Mouse (Mus musculus) heart, embryonic 16.5 days (tissue): ENCODE results near the gene Stkld1. TPM values are rescaled to one million over a fixed set of nuclear protein-coding genes. Genes with fewer than 3 reads are reported as not detected.
A peak's percentile ranks its signal among the peaks of the same experiment; 100 is the strongest.

Experiments used
- ATAC-seq: fragments of 200-750 bp; cut with Nextera tagmentation; replicated peaks from 2 replicates; pipeline ENCODE4 v1.8.0; 2017; ENCODE audit warnings: moderate number of reproducible peaks; ENCODE audit not compliant: insufficient read depth, low FRiP score; ENCODE audit errors: extremely low read depth
- H3K27ac ChIP-seq: fragments of 300-500 bp; sonication (generic); 2 replicates; pipeline ENCODE4 v1.5.1; 2014; ENCODE audit warnings: mild to moderate bottlenecking, low read length, control low read depth, moderate library complexity
- H3K27me3 ChIP-seq: fragments of 300-500 bp; sonication (generic); 2 replicates; pipeline ENCODE4 v1.6.1; 2014; ENCODE audit warnings: low read length, mixed read lengths; ENCODE audit not compliant: control insufficient read depth, insufficient read depth
- H3K36me3 ChIP-seq: fragments of 300-500 bp; sonication (generic); 2 replicates; pipeline ENCODE4 v1.6.1; 2014; ENCODE audit not compliant: control insufficient read depth, insufficient read depth
- H3K4me1 ChIP-seq: fragments of 300-500 bp; sonication (generic); 2 replicates; pipeline ENCODE4 v1.6.1; 2014; ENCODE audit warnings: low read length, mixed read lengths; ENCODE audit not compliant: control insufficient read depth, insufficient read depth
- H3K4me2 ChIP-seq: fragments of 300-500 bp; sonication (generic); 2 replicates; pipeline ENCODE4 v1.6.1; 2014; ENCODE audit warnings: low read depth, mild to moderate bottlenecking, control low read depth, low read length
- H3K4me3 ChIP-seq: fragments of 300-500 bp; sonication (generic); 2 replicates; pipeline ENCODE4 v1.5.1; 2014; ENCODE audit warnings: mild to moderate bottlenecking, control low read depth, low read length
- H3K9ac ChIP-seq: fragments of 300-500 bp; sonication (generic); 2 replicates; pipeline ENCODE4 v1.6.1; 2014; ENCODE audit warnings: low read length, control low read depth
- H3K9me3 ChIP-seq: fragments of 300-500 bp; sonication (generic); replicated peaks from 2 replicates; pipeline ENCODE4 v1.6.1; 2016; ENCODE audit warnings: low read length; ENCODE audit not compliant: control insufficient read depth
- WGBS: fragments of 180-500 bp; shearing (Covaris S2); extraction: QIAGEN DNeasy Blood & Tissue Kit; methylation state at CpG from one replicate; pipeline ENCODE4 v1.1.7; 2014; 5-methylcytosine and 5-hydroxymethylcytosine counted together
- polyA plus RNA-seq: library from polyadenylated mRNA; unstranded; fragments of >200 nt; fragmentation: Nextera tagmentation; extraction: Ambion mirVana; gene quantifications from 2 replicates; pipeline ENCODE4 v1.2.1, GENCODE M21; 2015

The Stkld1 gene
- polyA plus RNA-seq, 1 experiment from 2014 or later: 0.38 TPM

DNA sequence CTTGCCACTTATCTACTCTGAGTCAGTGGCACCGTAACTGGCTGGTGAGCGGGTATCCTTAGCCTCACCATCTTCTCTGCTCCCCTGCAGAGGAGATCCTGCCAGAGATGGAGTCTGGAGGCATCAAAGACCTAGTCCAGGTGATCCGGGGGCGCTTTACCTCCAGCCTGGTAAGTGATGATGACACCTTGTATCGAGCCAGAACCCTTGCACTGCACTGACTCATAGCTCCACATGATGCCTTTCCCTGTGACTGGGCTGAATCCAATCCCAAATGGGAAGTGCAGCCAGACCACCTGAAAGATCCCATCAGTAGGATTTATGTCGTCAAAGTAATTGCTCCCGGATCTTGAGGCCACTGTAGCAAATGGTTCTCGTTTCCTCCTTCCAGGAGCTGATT, 19.0 kb downstream of the Stkld1 start:
- H3K9me3 ChIP-seq: no peaks in the 10 kb centered on the region
- H3K36me3 ChIP-seq: peaks cover 43% of the 10 kb centered on the region
- H3K9ac ChIP-seq: no peak overlapping the region
- no peaks in the 10 kb centered on the region for H3K4me1 ChIP-seq
- H3K27ac ChIP-seq: no peak overlapping the region
- no peak overlapping the region for H3K4me2 ChIP-seq
- ATAC-seq: no peak
- H3K4me3 ChIP-seq: no peak overlapping the region
- no peaks in the 10 kb centered on the region for H3K27me3 ChIP-seq
- 85% methylated on average over 8 of the region's 8 CpGs for WGBS

DNA sequence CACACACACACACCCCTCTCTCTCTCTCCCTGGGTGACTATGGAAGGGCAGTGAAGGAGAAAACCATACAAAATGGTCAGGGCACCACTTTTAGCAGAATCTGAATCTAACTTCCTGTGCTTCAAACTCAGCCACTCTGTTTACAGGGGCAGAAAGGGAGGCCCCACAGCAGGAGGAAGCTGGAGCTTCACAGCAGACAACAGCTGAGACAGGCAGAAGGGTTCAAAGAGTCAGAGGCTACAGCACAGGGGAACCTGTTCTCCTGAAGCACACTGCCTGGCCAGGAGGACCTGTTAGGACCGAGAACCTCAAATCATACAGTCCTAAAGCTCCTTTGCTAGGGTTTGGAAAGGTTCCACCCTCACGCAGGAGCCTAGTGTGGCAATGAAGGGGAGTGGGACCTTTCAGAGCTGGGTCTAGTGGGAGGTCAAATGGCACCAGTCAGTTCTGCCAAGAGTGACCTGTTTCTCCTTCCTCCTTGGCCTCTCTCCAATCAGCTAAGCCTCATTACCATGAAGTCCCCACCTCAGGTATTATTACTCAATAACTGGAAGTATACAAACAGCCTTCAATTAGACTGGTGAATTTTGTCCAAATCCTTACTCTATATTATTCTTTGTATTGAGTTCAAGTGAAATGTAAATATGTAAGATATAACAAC, 21.0 kb downstream of the Stkld1 start:
- H3K36me3 ChIP-seq: peaks cover 54% of the 10 kb centered on the region

DNA sequence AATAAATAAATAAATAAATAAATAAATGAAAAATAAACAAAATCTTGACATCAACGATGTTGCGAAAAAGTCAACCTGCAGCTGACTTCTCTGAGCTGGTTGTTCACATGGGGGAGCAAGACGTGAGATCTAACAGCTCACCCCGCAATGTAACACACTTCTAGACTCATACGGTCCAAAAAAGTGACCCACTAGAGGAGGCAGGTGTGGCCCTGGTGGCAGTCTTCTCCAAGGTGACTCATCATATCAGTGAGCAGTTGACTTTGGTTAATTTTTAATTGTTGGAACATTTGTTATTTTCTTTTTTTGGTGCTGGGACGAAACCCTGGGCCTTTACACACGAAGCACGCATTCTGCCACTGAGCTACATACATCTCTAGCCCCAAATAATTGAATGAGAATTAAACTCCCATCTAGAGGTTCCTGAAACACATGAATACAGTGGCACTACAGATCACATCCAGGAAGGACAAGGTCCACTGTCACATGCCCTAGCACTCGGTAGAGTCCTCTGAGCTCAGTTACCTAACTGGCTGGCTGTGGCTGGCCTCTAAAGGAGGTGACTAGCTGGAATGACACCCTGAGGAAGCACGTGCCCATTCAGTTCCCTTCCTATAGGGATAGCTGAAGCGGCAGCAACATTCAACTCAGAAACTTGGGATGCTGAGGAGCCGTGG, 23.1 kb downstream of the Stkld1 start:
- peaks cover 3% of the 10 kb centered on the region for H3K4me1 ChIP-seq
- H3K9ac ChIP-seq: no peak overlapping the region
- no peak overlapping the region for H3K4me2 ChIP-seq
- H3K9me3 ChIP-seq: no peaks in the 10 kb centered on the region
- WGBS: 93% methylated on average over 12 of the region's 12 CpGs
- no peak for ATAC-seq
- peaks cover 62% of the 10 kb centered on the region for H3K36me3 ChIP-seq
- H3K4me3 ChIP-seq: no peak overlapping the region
- H3K27ac ChIP-seq: no peak overlapping the region
- no peaks in the 10 kb centered on the region for H3K27me3 ChIP-seq

More for the DNA sequence above, 21.0 kb downstream of the Stkld1 start:
- no peaks in the 10 kb centered on the region for H3K9me3 ChIP-seq
- no peaks in the 10 kb centered on the region for H3K4me1 ChIP-seq
- no peak for ATAC-seq
- no peaks in the 10 kb centered on the region for H3K27me3 ChIP-seq
- no peak overlapping the region for H3K27ac ChIP-seq
- no peak overlapping the region for H3K4me3 ChIP-seq
- 89% methylated on average over 2 of the region's 2 CpGs for WGBS
- no peak overlapping the region for H3K4me2 ChIP-seq
- H3K9ac ChIP-seq: no peak overlapping the region

DNA sequence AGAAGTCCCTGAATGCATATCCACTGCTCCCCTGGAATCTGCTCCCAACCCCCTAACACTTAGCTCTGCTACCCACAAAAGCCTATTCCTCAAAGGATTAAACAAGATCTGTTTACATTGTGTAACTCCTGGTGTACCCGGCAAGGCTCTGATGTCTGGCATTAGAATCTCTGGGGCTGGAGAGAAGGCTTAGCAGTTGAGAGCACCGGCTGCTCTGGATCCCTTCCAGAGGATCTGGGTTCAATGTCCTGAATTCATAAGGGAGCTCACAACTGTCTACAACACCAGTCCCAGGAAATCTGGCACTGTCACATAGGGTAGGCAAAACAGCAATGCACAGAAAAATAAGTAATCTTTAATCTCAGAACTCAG, 23.6 kb downstream of the Stkld1 start:
- peaks cover 5% of the 10 kb centered on the region for H3K4me1 ChIP-seq
- H3K27ac ChIP-seq: no peak overlapping the region
- H3K4me2 ChIP-seq: no peak overlapping the region
- WGBS: 90% methylated on average over 2 of the region's 2 CpGs
- no peak overlapping the region for H3K4me3 ChIP-seq
- no peaks in the 10 kb centered on the region for H3K27me3 ChIP-seq
- no peak for ATAC-seq
- H3K9me3 ChIP-seq: no peaks in the 10 kb centered on the region
- H3K36me3 ChIP-seq: peaks cover 62% of the 10 kb centered on the region
- H3K9ac ChIP-seq: no peak overlapping the region

DNA sequence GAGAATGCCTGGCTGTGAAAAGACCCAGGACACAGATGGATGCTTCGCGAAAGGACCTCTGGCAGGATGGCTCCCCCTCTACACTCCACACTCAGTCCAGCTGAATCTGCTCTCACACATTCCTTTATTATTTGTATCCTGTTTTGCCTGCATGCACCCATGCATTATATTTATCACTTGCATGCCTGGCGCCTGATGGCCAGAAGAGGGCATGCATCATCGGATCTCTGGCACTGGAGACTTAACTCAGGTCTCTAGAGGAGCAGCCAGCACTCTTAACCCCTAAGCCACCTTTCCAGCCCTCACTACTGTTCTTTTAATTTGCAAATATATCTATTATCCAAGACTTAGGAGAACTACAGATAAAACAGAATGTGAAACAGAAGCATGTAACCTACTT, 26.9 kb downstream of the Stkld1 start:
- Histone ChIP-seq H3K4me1 (peaks cover 17% of the 10 kb centered on the region), H3K4me2 (no peak overlapping the region), H3K9me3 (no peaks in the 10 kb centered on the region), H3K9ac (no peak overlapping the region), H3K4me3 (no peak overlapping the region), H3K27me3 (no peaks in the 10 kb centered on the region), H3K27ac (no peak overlapping the region), H3K36me3 (peaks cover 39% of the 10 kb centered on the region)
- ATAC-seq: no peak
- WGBS: 74% methylated on average over 4 of the region's 4 CpGs

DNA sequence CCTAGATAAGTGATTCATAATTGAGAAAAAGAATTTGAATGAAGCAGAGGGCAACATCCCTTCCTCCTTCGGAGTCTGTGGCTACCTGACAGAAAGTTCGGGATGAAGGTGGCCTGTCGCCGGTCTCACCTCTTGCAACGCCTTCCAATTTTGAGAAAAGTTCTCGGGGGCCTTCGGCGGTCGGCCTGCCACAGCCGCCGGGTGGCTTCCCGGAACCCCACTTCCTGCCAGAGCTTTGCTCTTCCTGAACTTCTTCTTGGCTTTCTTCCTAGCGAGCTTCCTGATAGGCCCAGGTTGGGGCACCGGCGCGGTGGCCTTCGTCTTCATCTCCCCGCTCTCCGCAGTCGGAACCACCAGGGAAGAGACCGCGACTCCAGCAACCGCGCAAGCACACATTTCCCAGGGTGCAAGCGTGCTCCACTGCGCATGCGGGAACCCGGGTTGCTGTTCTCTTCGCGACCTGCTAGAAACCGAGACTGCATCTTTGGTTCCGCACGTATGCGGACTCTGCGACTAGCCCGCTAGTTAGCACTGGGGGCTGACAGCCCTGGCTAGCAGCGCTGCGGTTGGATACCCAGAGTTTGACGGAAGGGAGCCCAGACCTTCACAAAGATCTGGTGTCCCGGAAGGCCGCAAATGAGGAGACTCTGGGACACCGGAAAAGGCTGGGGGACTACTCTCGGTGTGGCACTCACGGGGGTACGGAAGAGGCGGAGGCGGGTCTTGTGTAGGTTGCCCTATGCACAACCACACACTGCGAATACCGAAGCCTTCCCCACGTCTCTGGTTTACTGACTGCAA, 30.3 kb downstream of the Stkld1 start, which contains the start of gene Rexo4:
TSS of gene Rexo4 (minus strand) at position 464 of the 801 bp plus-strand sequence.
- H3K9me3 ChIP-seq: no peaks in the 10 kb centered on the region
- H3K27ac ChIP-seq: peak within 1 kb of the TSS; percentile 100
- peaks cover 13% of the 10 kb centered on the region for H3K36me3 ChIP-seq
- H3K9ac ChIP-seq: peak within 1 kb of the TSS; percentile 79
- peak within 1 kb of the TSS; percentile 79 for H3K4me2 ChIP-seq
- ATAC-seq: peak; percentile 92
- WGBS: under 1% methylated on average over 50 of the region's 50 CpGs
- H3K4me3 ChIP-seq: peak within 1 kb of the TSS; percentile 78
- H3K27me3 ChIP-seq: no peaks in the 10 kb centered on the region
- H3K4me1 ChIP-seq: peaks cover 17% of the 10 kb centered on the region

DNA sequence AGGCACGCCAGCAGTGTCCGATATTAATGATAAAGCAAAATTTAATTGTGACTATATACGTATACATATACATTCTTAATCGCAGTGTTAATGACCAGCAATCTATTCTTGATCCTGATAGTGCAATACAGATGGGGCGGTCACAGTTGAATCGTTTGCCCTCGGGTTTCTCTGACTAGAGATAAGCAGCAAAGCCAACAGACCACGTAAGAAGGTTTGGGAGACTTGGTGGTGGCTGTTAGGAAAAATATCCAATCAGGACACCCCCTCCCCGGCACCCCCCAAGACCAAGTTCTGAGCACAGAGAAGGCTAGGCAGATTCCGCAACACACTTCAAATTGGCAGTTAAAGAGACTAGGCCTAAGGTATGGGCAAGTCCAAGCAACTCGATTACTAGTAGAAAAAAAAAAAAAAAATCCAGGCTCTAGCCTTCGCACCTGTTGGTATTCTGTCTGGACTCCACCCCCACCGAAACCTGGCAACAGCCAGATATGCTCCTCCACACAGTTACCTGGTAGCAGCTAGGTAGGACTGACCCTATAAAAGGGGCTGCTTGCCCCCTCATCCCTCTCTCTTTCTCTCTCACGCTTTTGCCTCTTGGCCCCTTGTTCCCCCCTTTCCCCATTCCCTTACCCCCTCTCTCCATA, 31.0 kb downstream of the Stkld1 start:
- H3K27ac ChIP-seq: peak overlapping the region; percentile 100
- H3K9me3 ChIP-seq: no peaks in the 10 kb centered on the region
- H3K4me1 ChIP-seq: peaks cover 17% of the 10 kb centered on the region
- no peaks in the 10 kb centered on the region for H3K27me3 ChIP-seq
- H3K9ac ChIP-seq: peak overlapping the region; percentile 79
- H3K36me3 ChIP-seq: peaks cover 11% of the 10 kb centered on the region
- H3K4me3 ChIP-seq: peak overlapping the region; percentile 78
- H3K4me2 ChIP-seq: peak overlapping the region; percentile 79
- no peak for ATAC-seq
- WGBS: 15% methylated on average over 14 of the region's 14 CpGs

DNA sequence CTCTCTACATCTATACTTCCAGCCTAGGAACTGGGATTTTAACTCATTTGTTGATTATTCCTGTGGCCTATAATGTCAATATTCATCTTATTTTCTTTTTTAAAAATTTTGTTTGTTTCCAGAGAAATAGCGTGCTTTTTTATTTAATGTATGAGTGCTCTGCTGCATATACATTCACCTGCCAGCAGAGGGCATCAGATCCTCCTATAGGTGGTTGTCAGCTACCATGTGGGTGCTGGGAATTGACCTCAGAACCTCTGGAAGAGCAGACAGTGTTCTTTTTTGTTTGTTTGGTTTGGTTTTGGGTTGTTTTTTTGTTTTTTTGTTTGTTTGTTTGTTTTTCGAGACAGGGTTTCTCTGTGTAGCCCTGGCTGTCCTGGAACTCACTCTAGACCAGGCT, 33.4 kb downstream of the Stkld1 start:
- Histone ChIP-seq H3K9me3 (no peaks in the 10 kb centered on the region), H3K36me3 (no peaks in the 10 kb centered on the region), H3K4me2 (no peak overlapping the region), H3K27me3 (no peaks in the 10 kb centered on the region), H3K27ac (no peak overlapping the region), H3K9ac (no peak overlapping the region), H3K4me3 (no peak overlapping the region), H3K4me1 (peaks cover 12% of the 10 kb centered on the region)
- 73% methylated on average over 2 of the region's 2 CpGs for WGBS
- no peak for ATAC-seq
